Mouse (Mus musculus) hindbrain, embryonic 10.5 days (tissue): Measurements from ENCODE around the gene Rsph1. TPM values are rescaled to one million over a fixed set of nuclear protein-coding genes. Genes with fewer than 3 reads are reported as not detected.
"Not testable (repeated sequence)": the region's sequence is repeated elsewhere in the genome, so short reads cannot be mapped to it uniquely, and the experiment has no call there.

Experiments used
- DNase-seq: peaks from one replicate; pipeline ENCODE4 v3.0.0-alpha.2; 2017; ENCODE audit warnings: low spot score
- H3K27ac ChIP-seq: fragments of 300-500 bp; sonication (generic); 2 replicates; pipeline ENCODE4 v1.5.1; 2016; ENCODE audit warnings: mild to moderate bottlenecking, moderate library complexity
- H3K27me3 ChIP-seq: fragments of 300-500 bp; sonication (generic); 2 replicates; pipeline ENCODE4 v1.6.1; 2016; ENCODE audit warnings: mild to moderate bottlenecking; ENCODE audit not compliant: poor library complexity, insufficient read depth, severe bottlenecking
- H3K36me3 ChIP-seq: fragments of 300-500 bp; sonication (generic); 2 replicates; pipeline ENCODE4 v1.6.1; 2016; ENCODE audit warnings: mild to moderate bottlenecking, moderate library complexity
- H3K4me1 ChIP-seq: fragments of 300-500 bp; sonication (generic); replicated peaks from 2 replicates; pipeline ENCODE4 v1.6.1; 2016; ENCODE audit warnings: mild to moderate bottlenecking
- H3K4me3 ChIP-seq: fragments of 300-500 bp; sonication (generic); 2 replicates; pipeline ENCODE4 v1.5.1; 2016; ENCODE audit warnings: mild to moderate bottlenecking, moderate library complexity
- H3K9me3 ChIP-seq: fragments of 300-500 bp; sonication (generic); 2 replicates; pipeline ENCODE4 v1.6.1; 2016; ENCODE audit warnings: mild to moderate bottlenecking, moderate library complexity
- WGBS: fragments of 180-500 bp; shearing (Covaris S2); methylation state at CpG from one replicate; pipeline ENCODE4 v1.1.7; 2016; 5-methylcytosine and 5-hydroxymethylcytosine counted together
- polyA plus RNA-seq: library from polyadenylated mRNA; unstranded; fragments of >200 nt; fragmentation: Nextera tagmentation; extraction: Ambion mirVana; gene quantifications from 2 replicates; pipeline ENCODE4 v1.2.1, GENCODE M21; 2016

Gene Rsph1
- polyA plus RNA-seq, 1 experiment from 2014 or later = 7.7 TPM

- Histone ChIP-seq H3K27me3 (no peaks in the 10 kb centered on the region; the same call in 1 of the 2 replicates), H3K9me3 (no peaks in the 10 kb centered on the region), H3K4me3 (no peak overlapping the region), H3K36me3 (no peaks in the 10 kb centered on the region), H3K4me1 (peaks cover 16% of the 10 kb centered on the region), H3K27ac (no peak overlapping the region)
- 46% methylated on average over 19 of the region's 19 CpGs for WGBS
- DNase-seq = no peak
Measured at GRCm38 (mm10) chr17:31281830-31282686, 4.9 kb upstream of the Rsph1 start.

GRCm38 (mm10) chr17:31280269-31280668 lies 3.1 kb upstream of the Rsph1 start:
- DNase-seq = no peak
- H3K4me1 ChIP-seq = peaks cover 24% of the 10 kb centered on the region
- peaks cover 11% of the 10 kb centered on the region; the same call in 1 of the 2 replicates for H3K27me3 ChIP-seq
- 84% methylated on average over 6 of the region's 6 CpGs for WGBS
- no peaks in the 10 kb centered on the region for H3K9me3 ChIP-seq
- no peak overlapping the region for H3K27ac ChIP-seq
- H3K36me3 ChIP-seq = no peaks in the 10 kb centered on the region
- no peak overlapping the region for H3K4me3 ChIP-seq

- no peak for DNase-seq
- WGBS = 82% methylated on average over 9 of the region's 9 CpGs
- no peaks in the 10 kb centered on the region for H3K9me3 ChIP-seq
- peaks cover 11% of the 10 kb centered on the region; the same call in 1 of the 2 replicates for H3K27me3 ChIP-seq
- H3K4me1 ChIP-seq = peaks cover 24% of the 10 kb centered on the region
- no peak overlapping the region for H3K4me3 ChIP-seq
- no peaks in the 10 kb centered on the region for H3K36me3 ChIP-seq
- H3K27ac ChIP-seq = no peak overlapping the region
Measured at GRCm38 (mm10) chr17:31279541-31279940, 2.4 kb upstream of the Rsph1 start.

GRCm38 (mm10) chr17:31277931-31278330 lies 748 bp upstream of the Rsph1 start:
- peaks cover 11% of the 10 kb centered on the region; the same call in 1 of the 2 replicates for H3K27me3 ChIP-seq
- peak overlapping the region; percentile 8; the same call in 1 of the 2 replicates for H3K27ac ChIP-seq
- peaks cover 24% of the 10 kb centered on the region for H3K4me1 ChIP-seq
- no peak for DNase-seq
- no peaks in the 10 kb centered on the region for H3K36me3 ChIP-seq
- no peak overlapping the region for H3K4me3 ChIP-seq
- 84% methylated on average over 4 of the region's 4 CpGs for WGBS
- no peaks in the 10 kb centered on the region for H3K9me3 ChIP-seq

- peak overlapping the region; percentile 76 for H3K27ac ChIP-seq
- WGBS = 24% methylated on average over 9 of the region's 9 CpGs
- H3K4me3 ChIP-seq = peak overlapping the region; percentile 58
- H3K4me1 ChIP-seq = peaks cover 16% of the 10 kb centered on the region
- no peak for DNase-seq
- H3K27me3 ChIP-seq = peaks cover 11% of the 10 kb centered on the region; the same call in 1 of the 2 replicates
- H3K9me3 ChIP-seq = no peaks in the 10 kb centered on the region
- H3K36me3 ChIP-seq = no peaks in the 10 kb centered on the region
Measured at GRCm38 (mm10) chr17:31276207-31276921, 819 bp downstream of the Rsph1 start.

- no peak for DNase-seq
- no peak overlapping the region for H3K27ac ChIP-seq
- no peaks in the 10 kb centered on the region for H3K36me3 ChIP-seq
- no peaks in the 10 kb centered on the region for H3K9me3 ChIP-seq
- peaks cover 11% of the 10 kb centered on the region; the same call in 1 of the 2 replicates for H3K27me3 ChIP-seq
- H3K4me3 ChIP-seq = no peak overlapping the region
- H3K4me1 ChIP-seq = peaks cover 19% of the 10 kb centered on the region
- WGBS = 75% methylated on average over 6 of the region's 6 CpGs
Measured at GRCm38 (mm10) chr17:31275181-31275580, 2.0 kb downstream of the Rsph1 start.

GRCm38 (mm10) chr17:31273631-31274030 lies 3.6 kb downstream of the Rsph1 start:
- Histone ChIP-seq H3K36me3 (no peaks in the 10 kb centered on the region), H3K27me3 (peaks cover 11% of the 10 kb centered on the region; the same call in 1 of the 2 replicates), H3K4me3 (no peak overlapping the region), H3K27ac (no peak overlapping the region), H3K4me1 (peaks cover 19% of the 10 kb centered on the region), H3K9me3 (no peaks in the 10 kb centered on the region)
- DNase-seq = no peak
- 92% methylated on average over 8 of the region's 8 CpGs for WGBS

GRCm38 (mm10) chr17:31272416-31273165 lies 4.6 kb downstream of the Rsph1 start:
- Histone ChIP-seq H3K27me3 (peaks cover 11% of the 10 kb centered on the region; the same call in 1 of the 2 replicates), H3K27ac (no peak overlapping the region), H3K4me3 (no peak overlapping the region), H3K4me1 (peaks cover 17% of the 10 kb centered on the region), H3K36me3 (no peaks in the 10 kb centered on the region), H3K9me3 (no peaks in the 10 kb centered on the region)
- 89% methylated on average over 9 of the region's 9 CpGs for WGBS
- DNase-seq = no peak

GRCm38 (mm10) chr17:31271136-31271851 lies 5.9 kb downstream of the Rsph1 start:
- H3K36me3 ChIP-seq = no peaks in the 10 kb centered on the region
- H3K4me1 ChIP-seq = peaks cover 4% of the 10 kb centered on the region; the same call in 1 of the 2 replicates
- no peak overlapping the region for H3K4me3 ChIP-seq
- peaks cover 6% of the 10 kb centered on the region; the same call in 1 of the 2 replicates for H3K27me3 ChIP-seq
- no peak for DNase-seq
- no peak overlapping the region for H3K27ac ChIP-seq
- no peaks in the 10 kb centered on the region for H3K9me3 ChIP-seq
- 66% methylated on average over 5 of the region's 7 CpGs for WGBS

- H3K9me3 ChIP-seq, DNase-seq, H3K36me3 ChIP-seq, H3K4me1 ChIP-seq, H3K27me3 ChIP-seq, H3K4me3 ChIP-seq, H3K27ac ChIP-seq: not testable (repeated sequence)
- WGBS = 85% methylated on average over 8 of the region's 8 CpGs
Measured at GRCm38 (mm10) chr17:31270736-31271135, 6.4 kb downstream of the Rsph1 start.

- Histone ChIP-seq H3K4me3 (no peak overlapping the region), H3K36me3 (no peaks in the 10 kb centered on the region), H3K9me3 (no peaks in the 10 kb centered on the region), H3K27me3 (no peaks in the 10 kb centered on the region), H3K4me1 (peaks cover 7% of the 10 kb centered on the region), H3K27ac (no peak overlapping the region)
- no peak for DNase-seq
- WGBS = 94% methylated on average over 4 of the region's 4 CpGs
Measured at GRCm38 (mm10) chr17:31270246-31270645, 6.9 kb downstream of the Rsph1 start.

GRCm38 (mm10) chr17:31269761-31270160 lies 7.4 kb downstream of the Rsph1 start:
- no peak overlapping the region for H3K4me3 ChIP-seq
- DNase-seq = no peak
- H3K4me1 ChIP-seq = peaks cover 12% of the 10 kb centered on the region
- H3K9me3 ChIP-seq = no peaks in the 10 kb centered on the region
- no peak overlapping the region for H3K27ac ChIP-seq
- H3K36me3 ChIP-seq = no peaks in the 10 kb centered on the region
- WGBS = 87% methylated on average over 2 of the region's 2 CpGs
- no peaks in the 10 kb centered on the region for H3K27me3 ChIP-seq
